Mouse (Mus musculus) myocyte (in vitro differentiated cells): ENCODE results near the gene Rgma.

ENCODE experiments used
- CEBPB ChIP-seq: IDR thresholded peaks from 2 replicates; pipeline ENCODE4 v1.6.1; 2011; ENCODE audit warnings: mild to moderate bottlenecking, moderate library complexity; ENCODE audit not compliant: poor library complexity, insufficient read depth, severe bottlenecking
- E2F4 ChIP-seq: IDR thresholded peaks from one replicate; pipeline ENCODE4 v1.6.1; 2011; ENCODE audit warnings: mild to moderate bottlenecking, control low read depth, moderate library complexity; ENCODE audit not compliant: insufficient read depth
- MYOD1 ChIP-seq, 3 experiments: IDR thresholded peaks; one replicate each; pipeline ENCODE4 v1.6.1; 2011; ENCODE audit warnings: control low read depth in 2 of 3, low read depth in 2 of 3, mild to moderate bottlenecking in 2 of 3, moderate library complexity in 1 of 3; ENCODE audit not compliant: insufficient read length in 2 of 3, control insufficient read depth in 1 of 3
- MYOG ChIP-seq, 3 experiments: IDR thresholded peaks; one replicate each; pipeline ENCODE4 v1.6.1; 2011; ENCODE audit warnings: control low read depth in 2 of 3, low read depth in 2 of 3, mild to moderate bottlenecking in 2 of 3; ENCODE audit not compliant: insufficient read length in 2 of 3, control insufficient read depth in 1 of 3, insufficient read depth in 1 of 3
- POLR2A ChIP-seq: IDR thresholded peaks from one replicate; pipeline ENCODE4 v1.6.1; 2011; ENCODE audit warnings: low read depth, mild to moderate bottlenecking, control low read depth, moderate library complexity; ENCODE audit not compliant: insufficient read length
- POLR2AphosphoS2 ChIP-seq: IDR thresholded peaks from one replicate; pipeline ENCODE4 v1.6.1; 2011; ENCODE audit warnings: low read depth, control low read depth; ENCODE audit not compliant: insufficient read length
- SRF ChIP-seq: IDR thresholded peaks from one replicate; pipeline ENCODE4 v1.6.1; 2011; ENCODE audit warnings: low read depth; ENCODE audit not compliant: control insufficient read depth, insufficient read length
- TCF12 ChIP-seq: IDR thresholded peaks from one replicate; pipeline ENCODE4 v1.6.1; 2011; ENCODE audit warnings: mild to moderate bottlenecking, control low read depth; ENCODE audit not compliant: poor library complexity, insufficient read depth, severe bottlenecking
- USF1 ChIP-seq: IDR thresholded peaks from one replicate; pipeline ENCODE4 v1.6.1; 2011; ENCODE audit warnings: low read depth, mild to moderate bottlenecking, control low read depth, moderate library complexity

- no peak for TF ChIP-seq POLR2A
- TF ChIP-seq POLR2AphosphoS2: no peak
- no peak for TF ChIP-seq CEBPB
- no peak for TF ChIP-seq E2F4
- no peak for TF ChIP-seq MYOD1 (IDR thresholded peaks at IDR 0.05; ENCODE audit: control insufficient read depth in 1 of 3, insufficient read length in 2 of 3, low read depth in 2 of 3)
- no peak for TF ChIP-seq MYOG (IDR thresholded peaks at IDR 0.05; ENCODE audit: control insufficient read depth in 1 of 3, insufficient read depth in 1 of 3, insufficient read length in 2 of 3, low read depth in 2 of 3)
- TF ChIP-seq SRF: no peak
- TF ChIP-seq USF1: no peak
- no peak for TF ChIP-seq TCF12
Observed at GRCm38 (mm10) chr7:73378034-73378433, 2.7 kb downstream of the Rgma start.
